Mouse (Mus musculus): Measurements from ENCODE around the gene Krtdap. TPM values are rescaled to one million over a fixed set of nuclear protein-coding genes. Genes with fewer than 3 reads are reported as not detected.

Gene Krtdap
- polyA plus RNA-seq, 1 experiment from 2014 or later, result 0.85 TPM

- Histone ChIP-seq H3K4me2 (no peak overlapping the region), H3K4me1 (replicated peaks) (no peaks in the 10 kb centered on the region), H3K27me3 (no peaks in the 10 kb centered on the region), H3K9ac (no peak overlapping the region), H3K4me3 (no peak overlapping the region), H3K9me3 (peaks cover 7% of the 10 kb centered on the region), H3K27ac (replicated peaks) (no peak overlapping the region), H3K36me3 (no peaks in the 10 kb centered on the region)
- ATAC-seq (ENCODE audit: low read depth), result no peak
- 80% methylated on average over 1 of the region's 1 CpGs for WGBS
Measured at GRCm38 (mm10) chr7:30796790-30797189, 9.1 kb downstream of the Krtdap start.

DNA sequence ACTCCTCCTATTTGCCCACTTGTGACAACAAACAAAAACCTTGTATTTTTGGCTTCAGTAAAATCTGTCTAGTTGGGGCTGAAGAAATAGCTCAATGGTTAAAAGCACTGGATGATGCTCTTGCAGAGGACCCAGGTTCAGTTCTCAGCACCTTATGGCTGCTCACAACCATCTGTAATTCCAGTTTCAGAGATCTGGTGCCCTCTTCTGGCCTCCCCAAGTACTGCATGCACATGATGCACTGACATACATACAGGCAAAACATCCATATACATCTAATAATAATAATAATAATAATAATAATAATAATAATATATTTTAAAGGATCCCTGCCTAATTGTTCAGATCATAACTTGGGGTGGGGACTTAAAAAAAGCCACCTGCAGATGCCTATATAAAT, 13.0 kb downstream of the Krtdap start:
- H3K9ac ChIP-seq, result no peak overlapping the region
- no peak for ATAC-seq (ENCODE audit: low read depth)
- no peaks in the 10 kb centered on the region for H3K4me1 ChIP-seq (replicated peaks)
- no peak overlapping the region for H3K27ac ChIP-seq (replicated peaks)
- H3K4me3 ChIP-seq, result no peak overlapping the region
- no peak overlapping the region for H3K4me2 ChIP-seq
- no peaks in the 10 kb centered on the region for H3K27me3 ChIP-seq
- no peaks in the 10 kb centered on the region for H3K36me3 ChIP-seq
- H3K9me3 ChIP-seq, result peaks cover 7% of the 10 kb centered on the region

- H3K4me2 ChIP-seq, result no peak overlapping the region
- H3K9ac ChIP-seq, result no peak overlapping the region
- H3K27ac ChIP-seq (replicated peaks), result no peak overlapping the region
- no peaks in the 10 kb centered on the region for H3K27me3 ChIP-seq
- no peak for ATAC-seq (ENCODE audit: low read depth)
- no peaks in the 10 kb centered on the region for H3K36me3 ChIP-seq
- no peak overlapping the region for H3K4me3 ChIP-seq
- H3K4me1 ChIP-seq (replicated peaks), result no peaks in the 10 kb centered on the region
- H3K9me3 ChIP-seq, result peaks cover 7% of the 10 kb centered on the region; the same call in 1 of the 2 replicates
- WGBS, result 96% methylated on average over 3 of the region's 3 CpGs
Measured at GRCm38 (mm10) chr7:30803256-30803655, 15.6 kb downstream of the Krtdap start.

- Histone ChIP-seq H3K4me2 (no peak overlapping the region), H3K27ac (replicated peaks) (no peak overlapping the region), H3K9me3 (peaks cover 7% of the 10 kb centered on the region; the same call in 1 of the 2 replicates), H3K4me3 (no peak overlapping the region), H3K36me3 (no peaks in the 10 kb centered on the region), H3K9ac (no peak overlapping the region), H3K4me1 (replicated peaks) (no peaks in the 10 kb centered on the region), H3K27me3 (no peaks in the 10 kb centered on the region)
- WGBS, result 84% methylated on average over 9 of the region's 9 CpGs
- ATAC-seq (ENCODE audit: low read depth), result no peak
Measured at GRCm38 (mm10) chr7:30804026-30804715, 16.5 kb downstream of the Krtdap start.

GRCm38 (mm10) chr7:30805924-30806323, 18.2 kb downstream of the Krtdap start:
- Histone ChIP-seq H3K4me2 (no peak overlapping the region), H3K4me1 (replicated peaks) (no peaks in the 10 kb centered on the region), H3K27me3 (no peaks in the 10 kb centered on the region), H3K36me3 (no peaks in the 10 kb centered on the region), H3K4me3 (no peak overlapping the region), H3K9ac (no peak overlapping the region), H3K9me3 (no peaks in the 10 kb centered on the region), H3K27ac (replicated peaks) (no peak overlapping the region)
- no peak for ATAC-seq (ENCODE audit: low read depth)
- WGBS, result 44% methylated on average over 6 of the region's 6 CpGs

DNA sequence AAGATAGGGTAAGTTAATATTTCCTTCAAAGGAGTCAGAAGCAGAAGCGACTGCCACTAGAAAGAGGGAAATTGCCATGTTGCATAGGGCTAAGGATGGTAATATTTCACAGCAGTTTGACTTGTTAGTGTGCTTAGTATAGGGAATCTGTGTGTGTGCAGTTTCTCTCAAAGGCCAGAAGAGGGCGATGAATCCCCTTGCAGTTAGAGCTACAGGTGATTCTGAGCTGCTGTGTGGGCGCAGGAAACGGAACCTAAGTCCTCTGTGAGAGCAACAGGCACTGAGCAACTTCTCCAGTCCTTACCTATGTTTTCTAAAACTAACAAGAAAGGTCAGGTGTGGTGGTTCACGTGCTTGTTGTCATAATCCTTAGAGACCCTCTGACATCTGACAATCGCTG, 22.6 kb downstream of the Krtdap start:
- no peaks in the 10 kb centered on the region for H3K27me3 ChIP-seq
- no peak overlapping the region for H3K9ac ChIP-seq
- H3K27ac ChIP-seq (replicated peaks), result no peak overlapping the region
- H3K36me3 ChIP-seq, result no peaks in the 10 kb centered on the region
- H3K4me3 ChIP-seq, result no peak overlapping the region
- no peaks in the 10 kb centered on the region for H3K4me1 ChIP-seq (replicated peaks)
- no peaks in the 10 kb centered on the region for H3K9me3 ChIP-seq
- H3K4me2 ChIP-seq, result no peak overlapping the region
- no peak for ATAC-seq (ENCODE audit: low read depth)
- WGBS, result 46% methylated on average over 6 of the region's 6 CpGs

DNA sequence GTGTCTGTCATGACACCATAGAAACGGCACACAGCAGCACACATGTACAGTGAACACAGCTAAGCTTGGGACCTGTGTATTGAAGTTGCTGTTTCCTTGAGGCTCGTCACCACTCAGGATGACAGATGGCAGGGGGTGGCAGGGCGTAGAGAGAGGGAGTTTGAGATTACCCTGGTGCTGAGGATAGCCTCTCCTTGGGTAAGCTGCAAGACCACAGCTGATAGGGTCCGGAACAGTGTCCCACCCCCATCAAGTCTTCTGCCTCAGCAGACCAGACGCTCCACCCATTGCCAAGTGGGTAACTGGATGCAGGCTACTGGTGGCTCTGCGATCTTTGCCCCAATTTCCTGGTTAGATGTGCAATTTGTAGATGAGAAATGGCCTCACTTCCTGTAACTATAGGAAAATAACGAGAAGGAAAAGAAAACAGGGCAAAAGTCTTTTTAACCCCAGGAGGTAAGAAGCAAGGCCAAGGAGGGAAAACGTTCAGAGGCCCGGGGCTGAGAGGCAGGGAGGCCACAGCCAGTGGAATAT, 24.1 kb downstream of the Krtdap start:
- Histone ChIP-seq H3K27me3 (no peaks in the 10 kb centered on the region), H3K4me2 (no peak overlapping the region), H3K4me3 (no peak overlapping the region), H3K9me3 (no peaks in the 10 kb centered on the region), H3K36me3 (no peaks in the 10 kb centered on the region), H3K4me1 (replicated peaks) (no peaks in the 10 kb centered on the region), H3K9ac (no peak overlapping the region), H3K27ac (replicated peaks) (no peak overlapping the region)
- WGBS, result 69% methylated on average over 9 of the region's 9 CpGs
- no peak for ATAC-seq (ENCODE audit: low read depth)

DNA sequence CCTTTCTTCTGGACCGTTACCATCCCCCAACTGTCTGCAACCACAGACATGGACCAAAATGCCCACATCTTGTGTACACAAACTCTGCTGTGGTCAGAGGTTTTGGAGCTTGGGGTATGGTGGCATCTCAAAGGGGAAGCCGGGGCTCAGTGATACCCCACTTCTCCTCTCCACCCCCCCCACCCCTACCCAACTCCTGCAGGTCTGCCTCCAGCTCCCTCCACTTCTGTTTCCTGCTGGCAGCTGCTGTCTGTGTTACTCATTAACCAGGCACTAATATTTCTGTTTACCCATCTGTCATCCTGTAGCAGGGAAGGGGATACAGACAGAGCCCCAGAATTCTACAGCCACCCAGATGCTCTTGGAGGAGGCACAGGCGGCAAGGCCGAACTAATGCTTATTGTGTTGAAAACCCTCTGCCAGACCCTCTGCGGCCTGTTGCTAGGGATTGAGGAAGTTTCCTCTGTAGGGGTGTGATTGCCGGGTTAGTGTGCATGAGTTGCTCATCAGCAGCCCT, 24.7 kb downstream of the Krtdap start:
- ATAC-seq (ENCODE audit: low read depth), result no peak
- 64% methylated on average over 6 of the region's 6 CpGs for WGBS
- Histone ChIP-seq H3K9ac (no peak overlapping the region), H3K4me3 (no peak overlapping the region), H3K36me3 (no peaks in the 10 kb centered on the region), H3K4me1 (replicated peaks) (no peaks in the 10 kb centered on the region), H3K27me3 (no peaks in the 10 kb centered on the region), H3K9me3 (no peaks in the 10 kb centered on the region), H3K4me2 (no peak overlapping the region), H3K27ac (replicated peaks) (no peak overlapping the region)

- WGBS, result 76% methylated on average over 6 of the region's 6 CpGs
- Histone ChIP-seq H3K27me3 (no peaks in the 10 kb centered on the region), H3K4me1 (replicated peaks) (no peaks in the 10 kb centered on the region), H3K4me3 (no peak overlapping the region), H3K27ac (replicated peaks) (no peak overlapping the region), H3K9ac (no peak overlapping the region), H3K4me2 (no peak overlapping the region), H3K36me3 (no peaks in the 10 kb centered on the region), H3K9me3 (no peaks in the 10 kb centered on the region)
- ATAC-seq (ENCODE audit: low read depth), result no peak
Measured at GRCm38 (mm10) chr7:30820131-30820530, 32.4 kb downstream of the Krtdap start.

- Histone ChIP-seq H3K9ac (no peak overlapping the region), H3K4me1 (replicated peaks) (no peaks in the 10 kb centered on the region), H3K27ac (replicated peaks) (no peak overlapping the region), H3K27me3 (no peaks in the 10 kb centered on the region), H3K36me3 (no peaks in the 10 kb centered on the region), H3K9me3 (no peaks in the 10 kb centered on the region), H3K4me2 (no peak overlapping the region), H3K4me3 (no peak overlapping the region)
- no peak for ATAC-seq (ENCODE audit: low read depth)
- WGBS, result 69% methylated on average over 7 of the region's 7 CpGs
Measured at GRCm38 (mm10) chr7:30820854-30821445, 33.3 kb downstream of the Krtdap start.

GRCm38 (mm10) chr7:30821532-30821931, 33.8 kb downstream of the Krtdap start:
- Histone ChIP-seq H3K27ac (replicated peaks) (no peak overlapping the region), H3K4me1 (replicated peaks) (no peaks in the 10 kb centered on the region), H3K9me3 (no peaks in the 10 kb centered on the region), H3K4me2 (no peak overlapping the region), H3K4me3 (no peak overlapping the region), H3K27me3 (no peaks in the 10 kb centered on the region), H3K9ac (no peak overlapping the region), H3K36me3 (no peaks in the 10 kb centered on the region)
- ATAC-seq (ENCODE audit: low read depth), result no peak
- WGBS, result 76% methylated on average over 5 of the region's 5 CpGs

DNA sequence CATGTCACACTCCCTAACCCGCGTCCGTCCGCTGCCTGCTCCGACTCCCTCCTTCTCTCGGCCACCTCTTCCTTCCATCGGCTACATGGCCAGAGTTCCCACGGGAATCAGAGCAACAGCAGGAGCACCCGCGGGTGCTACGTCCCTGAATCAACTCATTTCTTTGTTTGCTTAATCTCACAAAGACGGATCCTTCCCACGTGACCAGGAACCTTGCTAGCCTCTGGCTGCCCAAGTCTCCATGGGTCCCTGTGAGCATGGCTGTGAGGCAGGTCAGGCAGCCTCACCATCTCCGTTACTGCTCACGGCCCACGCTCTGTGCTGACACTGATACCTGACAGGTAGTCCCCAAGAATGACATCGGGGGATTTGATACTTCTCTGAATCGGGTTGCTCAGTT, 36.0 kb downstream of the Krtdap start, which contains the start of gene Ffar2:
TSS of gene Ffar2 (minus strand) at position 101 of the 400 bp plus-strand sequence.
- H3K4me3 ChIP-seq, result no peak within 1 kb of the TSS
- no peak within 1 kb of the TSS for H3K9ac ChIP-seq
- 90% methylated on average over 18 of the region's 18 CpGs for WGBS
- no peaks in the 10 kb centered on the region for H3K27me3 ChIP-seq
- no peak for ATAC-seq (ENCODE audit: low read depth)
- no peak within 1 kb of the TSS for H3K4me2 ChIP-seq
- H3K4me1 ChIP-seq (replicated peaks), result no peaks in the 10 kb centered on the region
- H3K27ac ChIP-seq (replicated peaks), result no peak within 1 kb of the TSS
- no peaks in the 10 kb centered on the region for H3K36me3 ChIP-seq
- no peaks in the 10 kb centered on the region for H3K9me3 ChIP-seq
